Mouse (Mus musculus): ENCODE measurements around the gene Stam.

The Stam gene

GRCm38 (mm10) chr2:14102603-14103002 lies 28.7 kb downstream of the Stam start:
- in situ Hi-C loops (cut with MboI; ENCODE audit: unreplicated experiment in 2 of 2), result no loop called here

DNA sequence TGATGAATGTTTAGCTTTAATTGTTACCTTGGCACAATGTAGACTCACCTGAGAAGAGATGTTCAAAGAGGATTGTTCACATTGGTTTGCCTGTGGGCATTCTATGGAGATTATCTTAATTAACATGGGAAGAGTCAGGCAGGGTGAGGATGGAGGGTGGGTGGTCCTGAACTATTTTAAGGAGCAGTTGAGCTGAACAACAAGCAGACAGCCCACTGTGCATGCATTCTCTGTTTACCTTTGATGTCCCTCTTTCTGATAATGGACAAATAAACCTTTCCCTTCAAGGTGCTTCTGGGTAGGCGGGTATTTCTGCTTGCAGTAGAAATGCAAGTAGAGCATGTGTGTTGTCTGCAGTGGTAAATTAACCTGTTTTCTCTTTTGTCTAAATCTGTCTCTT lies 30.0 kb downstream of the Stam start:
- in situ Hi-C loops (cut with MboI; ENCODE audit: unreplicated experiment in 2 of 2), result no loop called here

- in situ Hi-C loops (cut with MboI; ENCODE audit: unreplicated experiment in 2 of 2), result no loop called here
Measured at GRCm38 (mm10) chr2:14107673-14108072, 33.8 kb downstream of the Stam start.

DNA sequence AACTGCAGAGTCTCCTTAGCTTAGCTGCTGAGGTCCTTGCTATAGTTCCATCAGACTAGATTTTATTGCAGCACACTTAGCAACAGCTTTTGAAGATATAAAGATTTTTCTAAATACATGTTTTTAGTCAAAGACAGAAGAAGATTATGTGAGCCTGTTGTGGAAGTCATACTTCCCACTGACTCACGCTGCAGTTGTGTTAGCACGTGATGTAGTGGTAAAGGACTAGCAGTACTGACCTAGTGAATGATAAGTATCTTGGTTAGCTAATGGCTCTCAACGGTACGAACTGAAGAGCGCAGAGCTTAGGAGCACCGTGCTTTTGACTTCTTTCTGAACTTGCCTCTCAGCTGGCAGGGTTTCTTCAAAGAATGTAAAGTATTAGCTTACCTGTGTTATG lies 52.5 kb downstream of the Stam start:
- in situ Hi-C loops (cut with MboI; ENCODE audit: unreplicated experiment in 2 of 2), result no loop called here

DNA sequence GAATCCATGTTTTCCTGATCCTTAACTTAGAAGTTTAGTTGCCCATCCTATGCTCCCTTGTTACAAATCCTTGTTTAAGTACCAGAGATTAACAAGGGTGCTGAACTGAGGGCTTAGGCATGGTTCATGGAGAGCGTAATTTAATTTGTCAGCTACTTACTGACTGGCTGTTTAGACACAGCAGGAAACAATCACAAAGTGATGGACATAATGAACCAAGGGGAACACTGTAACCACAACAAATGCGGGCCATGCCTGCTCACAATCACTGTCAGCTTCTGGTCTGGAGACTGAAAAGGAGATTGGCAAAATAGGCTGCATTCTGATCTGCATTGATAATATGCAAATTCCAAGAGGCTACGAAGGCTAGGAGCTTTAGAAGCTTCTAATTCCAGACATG lies 53.7 kb downstream of the Stam start:
- in situ Hi-C loops (cut with MboI; ENCODE audit: unreplicated experiment in 2 of 2), result no loop called here

DNA sequence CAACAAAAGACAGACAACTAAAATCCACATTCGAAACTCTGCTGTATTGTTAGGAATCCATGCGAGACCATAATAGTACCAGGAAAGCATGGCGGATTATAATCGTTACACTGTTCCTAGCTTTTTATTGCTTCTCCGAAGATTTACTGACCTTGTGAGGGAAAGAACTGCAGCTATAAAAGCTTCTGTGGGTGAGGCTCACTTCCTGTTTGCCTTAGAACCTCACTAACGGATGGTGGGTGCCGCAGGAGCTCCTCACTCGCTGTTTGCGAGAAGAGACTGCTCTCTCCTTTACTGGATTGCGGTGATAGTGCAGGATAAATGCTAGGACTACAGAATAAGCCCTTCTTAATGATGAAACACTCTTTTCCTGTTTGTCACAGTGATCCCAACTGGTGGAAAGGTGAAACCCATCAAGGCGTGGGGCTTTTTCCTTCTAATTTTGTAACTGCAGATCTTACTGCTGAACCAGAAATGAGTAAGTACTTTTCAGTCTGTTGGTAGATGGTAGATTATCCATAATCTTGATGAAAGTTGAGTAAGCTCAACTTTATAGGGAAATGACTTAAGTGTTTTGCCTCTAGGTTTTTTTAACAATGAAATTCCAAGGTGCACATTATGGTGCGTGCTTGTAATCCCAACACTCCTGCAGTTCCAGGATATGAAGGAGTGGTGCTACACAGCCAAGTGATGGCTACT lies 56.9 kb downstream of the Stam start:
- in situ Hi-C loops (cut with MboI; ENCODE audit: unreplicated experiment in 2 of 2), result loop anchor here in 1 of 2 experiments (10.0 kb wide), 2 partner anchors 76 to 856 kb away; partner anchors contain the start of genes Hacd1 and Rsu1

GRCm38 (mm10) chr2:14132468-14133326 lies 58.8 kb downstream of the Stam start:
- in situ Hi-C loops (cut with MboI; ENCODE audit: unreplicated experiment in 2 of 2), result loop anchor here in 1 of 2 experiments (10.0 kb wide), 2 partner anchors 78 to 858 kb away; partner anchors contain the start of genes Hacd1 and Rsu1

GRCm38 (mm10) chr2:14136906-14137305 lies 63.0 kb downstream of the Stam start:
- in situ Hi-C loops (cut with MboI; ENCODE audit: unreplicated experiment in 2 of 2), result loop anchor here in 1 of 2 experiments (10.0 kb wide), 2 partner anchors 82 to 862 kb away; partner anchors contain the start of genes Hacd1 and Rsu1

- in situ Hi-C loops (cut with MboI; ENCODE audit: unreplicated experiment in 2 of 2), result loop anchor here in 1 of 2 experiments (10.0 kb wide), 2 partner anchors 85 to 865 kb away; partner anchors contain the start of genes Hacd1 and Rsu1
Measured at GRCm38 (mm10) chr2:14139590-14139989, 65.7 kb downstream of the Stam start.

- in situ Hi-C loops (cut with MboI; ENCODE audit: unreplicated experiment in 2 of 2), result no loop called here
Measured at GRCm38 (mm10) chr2:14140044-14140443, 66.1 kb downstream of the Stam start.

GRCm38 (mm10) chr2:14145311-14145710 lies 71.4 kb downstream of the Stam start:
- in situ Hi-C loops (cut with MboI; ENCODE audit: unreplicated experiment in 2 of 2), result no loop called here

- in situ Hi-C loops (cut with MboI; ENCODE audit: unreplicated experiment in 2 of 2), result no loop called here
Measured at GRCm38 (mm10) chr2:14146913-14147312, 73.0 kb downstream of the Stam start.

GRCm38 (mm10) chr2:14150829-14151228 lies 76.9 kb downstream of the Stam start:
- in situ Hi-C loops (cut with MboI; ENCODE audit: unreplicated experiment in 2 of 2), result loop anchor here (10.0 to 25.0 kb wide), 5 partner anchors 389 to 886 kb away; partner anchors contain the start of genes Arl5b (in 2 of the 2), Cacnb2 (in 1 of the 2) and Rsu1 (in 1 of the 2)

DNA sequence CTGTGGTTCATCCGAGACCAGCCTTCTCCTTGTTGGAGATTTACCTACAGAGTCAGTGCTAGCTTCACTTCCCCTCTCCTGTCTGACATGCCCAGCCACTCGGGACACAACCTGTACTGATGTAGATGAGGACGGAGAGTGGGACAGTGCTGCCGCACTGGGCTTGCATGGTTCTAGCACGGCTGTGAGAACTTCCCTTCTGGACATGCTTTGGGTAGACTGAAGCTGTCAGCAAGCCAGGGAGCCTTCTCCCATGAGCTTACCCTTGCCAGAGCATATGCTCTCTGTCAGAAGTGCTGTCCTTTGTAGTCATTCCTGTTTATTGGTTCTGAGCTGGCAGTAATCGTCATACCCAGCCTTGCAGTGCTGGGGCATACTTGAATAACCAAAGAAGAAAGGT lies 78.0 kb downstream of the Stam start:
- in situ Hi-C loops (cut with MboI; ENCODE audit: unreplicated experiment in 2 of 2), result loop anchor here (10.0 to 25.0 kb wide), 5 partner anchors 390 to 885 kb away; partner anchors contain the start of genes Arl5b (in 2 of the 2), Cacnb2 (in 1 of the 2) and Rsu1 (in 1 of the 2)

GRCm38 (mm10) chr2:14159047-14159446 lies 85.1 kb downstream of the Stam start:
- in situ Hi-C loops (cut with MboI; ENCODE audit: unreplicated experiment in 2 of 2), result loop anchor here (5.0 to 25.0 kb wide), 8 partner anchors 117 to 884 kb away; partner anchors contain the start of genes Arl5b (in 2 of the 2), Cacnb2 (in 1 of the 2) and Rsu1 (in 1 of the 2)

- in situ Hi-C loops (cut with MboI; ENCODE audit: unreplicated experiment in 2 of 2), result loop anchor here (5.0 to 25.0 kb wide), 9 partner anchors 93 to 885 kb away; partner anchors contain the start of genes Arl5b (in 2 of the 2), Cacnb2 (in 2 of the 2) and Rsu1 (in 1 of the 2)
Measured at GRCm38 (mm10) chr2:14159756-14160155, 85.9 kb downstream of the Stam start.

DNA sequence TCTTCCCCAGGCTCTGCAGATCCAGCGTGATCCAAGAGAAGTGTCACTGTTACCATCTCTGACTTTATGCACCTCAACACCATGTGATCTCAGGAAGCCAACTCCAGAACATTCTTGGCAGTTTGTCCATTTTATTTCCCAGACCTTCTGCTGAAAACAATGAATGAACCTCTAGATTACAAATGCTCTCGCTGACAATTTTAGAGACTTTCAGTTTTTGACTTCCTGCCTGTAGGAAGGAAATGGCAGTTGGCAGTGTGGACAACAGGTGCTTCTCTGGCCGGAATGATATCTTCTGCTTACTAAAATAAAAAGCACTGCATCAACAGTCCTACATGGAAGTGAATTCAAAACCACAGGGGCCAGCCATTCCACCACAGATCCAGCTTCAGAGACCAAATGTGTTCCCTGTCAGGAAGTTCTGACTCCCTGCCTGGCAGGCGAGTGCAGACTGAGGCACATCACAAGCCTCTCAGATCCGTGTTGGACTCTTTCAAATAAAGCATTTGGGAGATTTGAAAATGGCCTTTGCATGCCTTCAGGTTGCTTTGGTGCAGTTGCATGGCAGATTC lies 90.6 kb downstream of the Stam start:
- in situ Hi-C loops (cut with MboI; ENCODE audit: unreplicated experiment in 2 of 2), result loop anchor here (5.0 to 25.0 kb wide), 6 partner anchors 38 to 873 kb away; partner anchors contain the start of genes Arl5b (in 2 of the 2) and Cacnb2 (in 1 of the 2)

DNA sequence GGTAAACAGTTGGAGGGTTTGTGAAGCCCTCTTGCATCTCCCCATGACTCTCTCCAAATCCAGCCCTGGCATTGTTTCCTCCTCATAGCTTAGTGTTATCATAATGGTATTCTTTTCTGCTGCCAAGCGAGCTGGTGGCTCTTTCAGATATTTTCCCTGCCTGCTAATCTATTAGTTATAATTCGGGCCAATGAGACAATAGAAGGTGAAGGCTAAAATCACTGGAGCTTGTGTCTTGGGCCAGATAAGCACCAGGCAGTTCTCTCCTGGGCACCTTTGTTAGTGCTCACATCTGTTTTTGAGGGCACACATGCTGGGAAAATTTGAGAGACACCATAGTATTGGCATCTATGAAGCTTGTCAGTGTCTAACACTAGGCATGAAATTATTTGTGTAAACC lies 91.2 kb downstream of the Stam start:
- in situ Hi-C loops (cut with MboI; ENCODE audit: unreplicated experiment in 2 of 2), result loop anchor here (5.0 to 25.0 kb wide), 4 partner anchors 37 to 872 kb away; partner anchors contain the start of genes Arl5b (in 2 of the 2) and Cacnb2 (in 1 of the 2)

DNA sequence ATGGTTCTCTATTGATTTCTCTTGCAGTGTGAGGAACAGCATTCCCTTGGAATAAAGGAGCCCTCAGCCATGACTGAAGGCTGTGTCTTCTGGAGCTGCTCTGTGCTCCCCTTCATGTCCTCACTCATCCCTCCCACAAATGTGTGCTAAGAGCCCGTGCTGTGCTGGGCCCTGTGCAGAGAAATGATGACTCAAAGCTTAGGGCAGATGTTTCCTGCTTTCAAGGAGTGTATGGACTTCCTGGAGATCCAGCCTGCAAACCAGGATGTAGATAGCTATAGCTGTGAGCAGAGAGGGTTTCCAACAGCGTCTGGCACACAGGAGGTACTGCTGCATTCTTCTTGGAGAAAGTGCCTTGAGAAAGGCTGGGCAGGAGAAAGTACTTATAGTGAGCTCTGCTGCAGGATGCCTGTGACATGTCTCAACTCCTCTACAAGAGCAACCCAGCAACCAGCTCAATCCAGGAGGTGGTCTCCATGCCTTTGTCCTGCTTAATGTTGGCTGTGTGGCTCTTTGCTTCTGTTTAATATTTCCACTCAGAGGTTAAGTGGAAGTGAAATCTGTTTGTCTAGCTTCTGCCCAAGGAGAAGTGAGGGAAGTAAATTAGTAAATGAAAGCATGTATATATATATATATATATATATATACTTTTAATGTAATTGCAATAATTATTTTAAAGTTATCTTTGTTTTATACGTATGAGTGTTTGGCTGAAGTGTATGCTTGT lies 91.9 kb downstream of the Stam start:
- in situ Hi-C loops (cut with MboI; ENCODE audit: unreplicated experiment in 2 of 2), result loop anchor here (5.0 to 25.0 kb wide), 4 partner anchors 37 to 872 kb away; partner anchors contain the start of genes Arl5b (in 2 of the 2) and Cacnb2 (in 1 of the 2)
